Mouse (Mus musculus) left cerebral cortex, postnatal 4 days (tissue): Measurements from ENCODE around the gene Pcgf2. TPM values are rescaled to one million over a fixed set of nuclear protein-coding genes. Genes with fewer than 3 reads are reported as not detected.
"Not testable (repeated sequence)": the region's sequence is repeated elsewhere in the genome, so short reads cannot be mapped to it uniquely, and the experiment has no call there.

Experiments
- DNase-seq: peaks from one replicate; pipeline ENCODE4 v3.0.0-alpha.2; 2022
- intact Hi-C: fragments of 180-260 bp; cut with DNase I; formaldehyde crosslinking; loops from one replicate; pipeline ENCODE4 v1.15.1; 2025
- microRNA-seq: library from miRNA; unstranded; fragments of <30 nt; microRNA quantifications from one replicate; pipeline ENCODE4 v1.2.0, GENCODE M21; 2022
- total RNA-seq, 2 experiments: library from RNA; stranded (reverse); gene quantifications; 2 replicates each; pipeline ENCODE4 v1.2.3; 2021

Gene Pcgf2
- total RNA-seq, 2 experiments from 2014 or later: 100 to 104 TPM

- intact Hi-C loops: no loop called here
- no peak for DNase-seq
Observed at GRCm38 (mm10) chr11:97658751-97659266, 41.5 kb downstream of the Pcgf2 start.

- DNase-seq, intact Hi-C loops: not testable (repeated sequence)
Observed at GRCm38 (mm10) chr11:97657967-97658366, 42.3 kb downstream of the Pcgf2 start.

GRCm38 (mm10) chr11:97657184-97657945 is 42.9 kb downstream of the Pcgf2 start:
- intact Hi-C loops: no loop called here
- no peak for DNase-seq

GRCm38 (mm10) chr11:97656269-97656971 is 43.9 kb downstream of the Pcgf2 start:
- intact Hi-C loops: no loop called here
- no peak for DNase-seq

- intact Hi-C loops: loop anchor here (5.0 kb wide), 1 partner anchor 33 kb away; the partner anchor contains the start of gene Cisd3
- no peak for DNase-seq
Observed at GRCm38 (mm10) chr11:97654210-97654609, 46.1 kb downstream of the Pcgf2 start.

- DNase-seq: not testable (repeated sequence)
- intact Hi-C loops: loop anchor here (5.0 kb wide), 1 partner anchor 34 kb away; the partner anchor contains the start of gene Cisd3
Observed at GRCm38 (mm10) chr11:97653376-97653775, 46.9 kb downstream of the Pcgf2 start.

- intact Hi-C loops: loop anchor here (5.0 kb wide), 1 partner anchor 37 kb away; the partner anchor contains the start of gene Cisd3
- DNase-seq: no peak
Observed at GRCm38 (mm10) chr11:97650341-97650740, 50.0 kb downstream of the Pcgf2 start.

GRCm38 (mm10) chr11:97648541-97648940 is 51.8 kb downstream of the Pcgf2 start:
- intact Hi-C loops, DNase-seq: not testable (repeated sequence)

- DNase-seq: peak; percentile 74
- intact Hi-C loops: no loop called here
Observed at GRCm38 (mm10) chr11:97644834-97645233, 55.5 kb downstream of the Pcgf2 start.

GRCm38 (mm10) chr11:97643380-97644055 is 56.8 kb downstream of the Pcgf2 start:
- no peak for DNase-seq
- intact Hi-C loops: no loop called here

- DNase-seq: no peak
- intact Hi-C loops: no loop called here
Observed at GRCm38 (mm10) chr11:97642746-97643145, 57.6 kb downstream of the Pcgf2 start.

GRCm38 (mm10) chr11:97641668-97642067 is 58.6 kb downstream of the Pcgf2 start:
- DNase-seq: peak; percentile 55
- intact Hi-C loops: no loop called here

Small RNA genes lying within 50 kb of the gene (microRNA-seq; reads per million reads assigned to microRNA genes)
- not detected for gene Gm24158
- gene Mir6927: not detected
- not detected for gene Mir8102

Other genes with a start within 250 kb of the Pcgf2 start
- under 1 TPM in 1 of 2 experiments, not detected in 1; 0.26 TPM for gene 4933428G20Rik, start 200.2 kb downstream of the Pcgf2 start, total RNA-seq
- gene Srcin1, start 124.3 kb downstream of the Pcgf2 start, total RNA-seq: 100 to 1,000 TPM; 163 to 177 TPM
- 1 to 10 TPM; 5.6 to 6.3 TPM for gene Epop, start 70.8 kb downstream of the Pcgf2 start, total RNA-seq
- gene Mllt6, start 37.1 kb downstream of the Pcgf2 start, total RNA-seq: 10 to 100 TPM; 60.2 to 67.1 TPM
- gene Cisd3, start 14.7 kb downstream of the Pcgf2 start, total RNA-seq: 10 to 100 TPM; 25.8 to 28.5 TPM
- 100 to 1,000 TPM; 168 to 172 TPM for gene Psmb3, start 2.9 kb upstream of the Pcgf2 start, total RNA-seq
- gene Pip4k2b, start 44.2 kb upstream of the Pcgf2 start, total RNA-seq: 100 to 1,000 TPM; 180 to 185 TPM
- gene Cwc25, start 66.1 kb upstream of the Pcgf2 start, total RNA-seq: 10 to 100 TPM; 17.6 to 20.4 TPM
- 1 to 10 TPM in 1 of 2 experiments, not detected in 1; 2.0 TPM for gene 1700001P01Rik, start 75.4 kb upstream of the Pcgf2 start, total RNA-seq
- gene Rpl23, start 81.9 kb upstream of the Pcgf2 start, total RNA-seq: 100 to 1,000 TPM; 614 to 660 TPM
- gene Lasp1, start 98.5 kb upstream of the Pcgf2 start, total RNA-seq: 100 to 1,000 TPM; 190 to 199 TPM
- gene B230217C12Rik, start 140.3 kb upstream of the Pcgf2 start, total RNA-seq: 10 to 100 TPM; 27.1 to 29.0 TPM
- under 1 TPM; 0.46 to 0.74 TPM for gene Fbxo47, start 183.7 kb upstream of the Pcgf2 start, total RNA-seq